Mouse (Mus musculus): ENCODE results near the gene Gng7. TPM values are rescaled to one million over a fixed set of nuclear protein-coding genes. Genes with fewer than 3 reads are reported as not detected.

Gene Gng7
- polyA plus RNA-seq, 1 experiment = 0.43 TPM

- no peak for TF ChIP-seq GATA1 (IDR thresholded peaks at IDR 0.05; ENCODE audit: low read length)
These were observed 28.6 kb downstream of the Gng7 start for GRCm38 (mm10) chr10:80985970-80986701.

GRCm38 (mm10) chr10:80985241-80985969 lies 29.3 kb downstream of the Gng7 start:
- no peak for TF ChIP-seq GATA1 (IDR thresholded peaks at IDR 0.05; ENCODE audit: low read length)

GRCm38 (mm10) chr10:80984223-80984622 lies 30.5 kb downstream of the Gng7 start:
- no peak for TF ChIP-seq GATA1 (IDR thresholded peaks at IDR 0.05; ENCODE audit: low read length)

GRCm38 (mm10) chr10:80982381-80982780 lies 32.4 kb downstream of the Gng7 start:
- no peak for TF ChIP-seq GATA1 (IDR thresholded peaks at IDR 0.05; ENCODE audit: low read length)

- TF ChIP-seq GATA1 (IDR thresholded peaks at IDR 0.05; ENCODE audit: low read length) = no peak
These were observed 33.1 kb downstream of the Gng7 start for GRCm38 (mm10) chr10:80981564-80982112.

GRCm38 (mm10) chr10:80975478-80975877 lies 39.3 kb downstream of the Gng7 start:
- no peak for TF ChIP-seq GATA1 (IDR thresholded peaks at IDR 0.05; ENCODE audit: low read length)

GRCm38 (mm10) chr10:80973722-80974121 lies 41.0 kb downstream of the Gng7 start:
- TF ChIP-seq GATA1 (IDR thresholded peaks at IDR 0.05; ENCODE audit: low read length) = no peak

- no peak for TF ChIP-seq GATA1 (IDR thresholded peaks at IDR 0.05; ENCODE audit: low read length)
These were observed 42.4 kb downstream of the Gng7 start for GRCm38 (mm10) chr10:80972071-80972987.

- TF ChIP-seq GATA1 (IDR thresholded peaks at IDR 0.05; ENCODE audit: low read length) = no peak
These were observed 43.2 kb downstream of the Gng7 start for GRCm38 (mm10) chr10:80971533-80971932.

- no peak for TF ChIP-seq GATA1 (IDR thresholded peaks at IDR 0.05; ENCODE audit: low read length)
These were observed 44.6 kb downstream of the Gng7 start for GRCm38 (mm10) chr10:80970159-80970558.

- no peak for TF ChIP-seq GATA1 (IDR thresholded peaks at IDR 0.05; ENCODE audit: low read length)
These were observed 45.4 kb downstream of the Gng7 start for GRCm38 (mm10) chr10:80969298-80969697.

GRCm38 (mm10) chr10:80968106-80968505 lies 46.6 kb downstream of the Gng7 start:
- no peak for TF ChIP-seq GATA1 (IDR thresholded peaks at IDR 0.05; ENCODE audit: low read length)

GRCm38 (mm10) chr10:80967101-80967656 lies 47.6 kb downstream of the Gng7 start:
- no peak for TF ChIP-seq GATA1 (IDR thresholded peaks at IDR 0.05; ENCODE audit: low read length)

- no peak for TF ChIP-seq GATA1 (IDR thresholded peaks at IDR 0.05; ENCODE audit: low read length)
These were observed 48.4 kb downstream of the Gng7 start for GRCm38 (mm10) chr10:80966296-80966695.

Data from G1E-ER4 (cell line).